Mouse (Mus musculus) heart, postnatal 25 days (tissue): ENCODE results near the gene Mzf1. TPM values are rescaled to one million over a fixed set of nuclear protein-coding genes. Genes with fewer than 3 reads are reported as not detected.
A peak's percentile ranks its signal among the peaks of the same experiment; 100 is the strongest.

ENCODE experiments used
- DNase-seq: peaks from one replicate; pipeline ENCODE4 v3.0.0; 2022; ENCODE audit warnings: low spot score
- intact Hi-C: fragments of 180-260 bp; cut with DNase I; formaldehyde crosslinking; loops from one replicate; pipeline ENCODE4 v1.15.1; 2025
- total RNA-seq, 2 experiments: library from RNA; stranded (reverse); gene quantifications; 2 replicates each; pipeline ENCODE4 v1.2.3; 2021

Mzf1 gene
- total RNA-seq, 2 experiments from 2014 or later = 0.39 to 0.48 TPM

DNA sequence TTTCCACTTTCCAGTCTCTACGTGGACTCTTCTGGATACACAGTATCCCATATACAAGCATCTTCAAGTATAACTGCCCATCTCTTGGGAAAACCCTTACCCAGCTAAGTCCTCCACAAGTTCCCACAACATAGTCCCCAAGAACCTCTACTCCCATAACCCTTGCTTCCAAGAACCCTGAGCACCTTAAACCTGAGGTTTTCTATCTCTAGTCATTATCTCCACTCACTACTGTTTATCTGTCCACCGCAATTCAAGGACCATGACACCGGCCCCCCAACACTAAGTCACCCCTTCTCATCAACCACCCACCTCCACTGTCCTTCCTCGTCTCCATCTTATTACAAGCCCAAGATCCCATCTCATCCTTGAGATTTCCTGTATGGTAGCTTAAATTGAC lies 17.8 kb downstream of the Mzf1 start:
- DNase-seq = no peak
- intact Hi-C loops = loop anchor here (10.0 kb wide), 1 partner anchor 562 kb away; the partner anchor contains the start of gene Zfp606

- intact Hi-C loops = loop anchor here (2.0 to 10.0 kb wide), 2 partner anchors 19 to 561 kb away; partner anchors contain the start of genes Mzf1 and Zfp606
- DNase-seq = no peak
Observed at GRCm38 (mm10) chr7:13035211-13035855, 19.2 kb downstream of the Mzf1 start.

DNA sequence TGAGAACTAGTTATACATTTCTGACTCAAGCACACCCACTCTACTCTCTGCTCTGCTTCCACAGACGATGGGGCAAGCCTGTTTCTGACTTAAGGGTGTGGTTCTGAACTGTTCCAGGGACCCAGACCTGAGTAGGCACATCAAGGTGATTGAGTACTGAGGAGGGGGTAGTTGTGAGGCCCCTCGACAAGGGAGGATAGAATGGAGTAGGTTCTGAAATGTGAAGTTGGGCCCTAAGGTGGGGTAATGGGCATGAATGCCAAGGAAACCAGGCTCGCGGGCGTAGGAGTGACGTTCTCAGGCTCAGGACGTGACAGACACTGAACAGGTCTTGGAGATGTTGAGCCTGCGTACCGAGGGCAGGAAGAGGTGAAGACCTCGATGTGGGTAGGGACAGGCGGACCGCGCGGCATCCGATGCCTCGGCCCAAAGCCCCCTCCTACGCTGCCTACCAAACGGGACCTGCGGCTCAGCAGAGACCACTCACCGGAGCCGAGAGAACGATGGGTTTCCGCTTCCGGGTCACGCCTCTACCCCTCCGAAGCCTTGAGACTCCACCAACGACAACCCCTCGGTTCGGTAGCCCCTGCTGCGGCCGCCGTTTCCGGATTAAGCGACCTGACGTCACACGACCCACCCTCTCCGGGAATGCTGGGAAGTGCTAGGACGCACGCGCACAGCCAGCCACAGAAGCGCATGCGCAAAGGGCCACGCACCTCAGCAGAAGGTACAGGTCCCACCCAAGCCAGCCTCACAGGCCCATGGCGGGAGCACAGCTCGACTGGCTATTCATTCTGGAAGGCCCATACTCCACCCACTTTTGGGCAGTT lies 20.2 kb downstream of the Mzf1 start, which contains the start of gene Chmp2a:
Chmp2a (minus strand) TSS at position 660 of the 830 bp plus-strand sequence.
- DNase-seq = peak; percentile 95
- intact Hi-C loops = loop anchor here (2.0 to 10.0 kb wide), 2 partner anchors 20 to 560 kb away; partner anchors contain the start of genes Mzf1 and Zfp606

DNA sequence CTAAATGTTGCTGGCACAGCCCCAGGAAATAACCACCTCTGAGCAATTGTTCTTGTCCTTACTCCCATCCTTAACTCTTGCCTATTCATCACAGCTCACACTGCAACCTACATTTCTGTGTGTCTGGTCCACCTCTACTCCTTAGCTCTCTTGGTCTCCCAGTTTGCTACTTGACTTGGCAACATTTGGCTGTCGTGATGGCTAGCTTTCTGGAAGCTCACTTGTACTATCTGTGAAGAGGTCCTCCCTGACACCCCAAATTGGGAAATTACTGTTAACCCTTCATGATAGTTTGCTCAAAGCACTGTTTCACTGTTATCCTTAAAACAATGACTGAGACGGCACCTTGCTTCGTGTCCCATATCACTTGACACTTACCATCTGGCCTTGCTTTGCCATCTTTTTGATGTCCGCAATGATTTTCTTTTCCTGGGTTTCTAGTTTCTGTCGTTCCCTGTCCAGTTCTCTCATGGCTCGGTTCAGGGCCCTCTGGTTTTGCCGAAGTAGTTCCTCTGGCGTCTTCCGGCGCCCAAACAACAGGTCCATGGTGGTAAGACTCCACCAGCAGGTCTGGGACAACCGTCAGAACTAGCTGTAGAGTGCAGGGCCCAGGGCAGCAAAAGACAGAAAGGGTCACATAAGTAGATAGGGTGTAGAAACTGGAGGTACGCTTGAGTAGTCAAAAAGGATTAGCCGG lies 21.0 kb downstream of the Mzf1 start:
- DNase-seq = no peak
- intact Hi-C loops = loop anchor here (2.0 to 10.0 kb wide), 2 partner anchors 21 to 559 kb away; partner anchors contain the start of genes Mzf1 and Zfp606

- intact Hi-C loops = loop anchor here (10.0 kb wide), 1 partner anchor 558 kb away; the partner anchor contains the start of gene Zfp606
- DNase-seq = no peak
Observed at GRCm38 (mm10) chr7:13032541-13032940, 22.0 kb downstream of the Mzf1 start.

DNA sequence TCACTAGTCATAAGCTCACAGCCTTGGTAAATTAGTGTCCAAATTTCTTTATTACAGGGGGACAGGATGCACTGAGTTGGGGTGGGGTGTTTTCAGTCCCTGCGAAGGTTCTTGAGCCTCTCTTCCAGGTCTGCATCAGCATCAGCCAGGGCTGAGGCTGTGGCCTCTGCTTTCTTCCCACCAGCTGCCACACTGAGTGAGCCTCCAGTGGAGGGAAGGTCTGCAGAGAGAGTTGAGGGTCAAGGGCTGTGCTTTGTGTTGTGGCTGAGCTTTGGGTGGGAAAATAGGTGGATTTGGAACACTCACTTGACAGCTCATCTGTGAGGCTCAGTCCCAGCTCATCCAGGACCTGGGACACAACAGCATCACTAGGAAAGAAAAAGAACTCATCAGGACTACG lies 22.6 kb downstream of the Mzf1 start:
- no peak for DNase-seq
- intact Hi-C loops = loop anchor here (10.0 kb wide), 1 partner anchor 557 kb away; the partner anchor contains the start of gene Zfp606

DNA sequence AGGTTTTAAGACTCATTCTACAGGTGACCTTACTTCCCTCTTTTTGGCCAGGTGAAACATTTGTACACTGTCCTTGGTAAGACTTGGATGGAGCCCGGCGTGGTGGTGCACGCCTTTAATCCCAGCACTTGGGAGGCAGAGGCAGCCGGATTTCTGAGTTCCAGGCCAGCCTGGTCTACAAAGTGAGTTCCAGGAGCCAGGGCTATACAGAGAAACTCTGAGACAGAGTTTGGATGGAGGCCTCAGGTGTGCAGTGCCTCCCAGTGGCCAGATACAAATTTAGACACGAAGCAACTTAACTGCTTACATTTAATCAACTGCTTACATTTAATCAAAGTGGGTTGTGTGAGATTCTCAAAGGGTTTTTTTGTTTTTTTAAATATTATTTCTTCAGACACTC lies 23.5 kb downstream of the Mzf1 start:
- intact Hi-C loops = loop anchor here (10.0 kb wide), 1 partner anchor 556 kb away; the partner anchor contains the start of gene Zfp606

GRCm38 (mm10) chr7:13028986-13029385 lies 25.6 kb downstream of the Mzf1 start:
- no peak for DNase-seq
- intact Hi-C loops = no loop called here

More for the DNA sequence above, 23.5 kb downstream of the Mzf1 start:
- DNase-seq = no peak

- intact Hi-C loops = no loop called here
- no peak for DNase-seq
Observed at GRCm38 (mm10) chr7:13025511-13026112, 29.0 kb downstream of the Mzf1 start.

- intact Hi-C loops = no loop called here
- peak; percentile 35 for DNase-seq
Observed at GRCm38 (mm10) chr7:13024805-13025204, 29.8 kb downstream of the Mzf1 start.

GRCm38 (mm10) chr7:13023928-13024731 lies 30.4 kb downstream of the Mzf1 start:
- intact Hi-C loops = no loop called here
- peak; percentile 84 for DNase-seq

DNA sequence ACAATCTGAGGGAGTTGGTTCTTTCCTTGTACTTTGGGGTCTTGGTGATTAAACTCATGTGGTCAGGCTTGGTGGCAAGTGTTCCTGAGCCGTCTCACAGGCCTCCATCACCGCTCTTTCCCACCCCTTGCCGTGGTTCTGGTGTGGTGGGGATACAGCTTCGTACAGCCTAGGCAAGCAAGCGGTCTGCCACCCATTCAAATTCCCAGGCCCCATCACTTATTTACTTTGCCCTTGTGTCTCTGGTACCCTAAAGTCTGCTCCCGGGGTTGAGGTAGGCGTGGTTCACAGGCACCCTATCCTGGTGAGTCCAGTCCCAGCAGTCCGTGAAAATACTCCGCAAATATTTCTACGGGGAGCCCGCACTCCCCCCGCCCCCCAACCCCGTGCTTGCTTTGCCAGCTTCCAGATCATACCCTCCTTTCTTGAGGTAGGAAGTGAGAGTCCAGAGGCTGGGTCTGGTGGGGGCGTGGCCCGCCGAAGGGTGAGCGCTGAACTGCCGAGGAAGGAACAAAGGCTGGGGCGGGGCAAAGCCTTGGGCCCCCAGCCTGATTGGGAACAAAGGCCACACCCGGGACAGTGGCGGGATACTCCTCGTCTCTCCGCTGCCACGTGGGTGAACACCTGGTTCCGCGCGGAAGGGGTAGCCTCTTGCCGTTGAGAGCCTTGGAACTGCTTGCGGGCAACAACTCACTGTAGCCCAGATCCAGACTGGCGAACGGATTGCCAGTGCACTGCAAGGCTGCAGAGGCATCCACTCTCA lies 31.6 kb downstream of the Mzf1 start:
- intact Hi-C loops = no loop called here
- peak; percentile 54 for DNase-seq

- intact Hi-C loops = no loop called here
- DNase-seq = no peak
Observed at GRCm38 (mm10) chr7:13015217-13015616, 39.3 kb downstream of the Mzf1 start.

DNA sequence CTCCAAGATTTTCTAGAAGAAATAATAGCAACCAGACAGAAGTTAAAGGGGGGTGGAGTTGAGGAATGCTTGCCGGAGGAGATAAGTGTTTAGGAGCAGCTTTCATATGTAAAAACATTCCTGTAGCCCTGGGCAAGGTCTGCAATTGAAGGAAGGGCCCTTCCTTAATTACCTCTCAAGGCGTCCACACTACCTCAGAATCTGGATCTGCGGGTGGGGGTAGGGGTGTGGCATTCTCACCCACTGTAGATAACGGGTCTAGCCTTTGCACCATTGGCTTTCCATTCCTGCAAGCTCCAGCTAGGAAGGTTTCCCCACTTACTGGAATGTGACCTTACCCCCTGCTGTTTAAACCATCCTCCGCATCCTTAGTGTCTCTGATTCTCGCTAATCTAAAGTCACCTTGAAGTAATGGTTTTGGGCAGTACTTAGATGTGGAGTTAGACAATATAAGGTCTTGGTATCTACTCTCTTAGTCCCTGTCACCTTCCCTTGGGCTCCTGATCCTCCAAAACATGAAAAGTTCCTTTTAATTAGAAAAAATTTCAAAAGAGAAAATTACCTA lies 40.2 kb downstream of the Mzf1 start:
- no peak for DNase-seq
- intact Hi-C loops = no loop called here

DNA sequence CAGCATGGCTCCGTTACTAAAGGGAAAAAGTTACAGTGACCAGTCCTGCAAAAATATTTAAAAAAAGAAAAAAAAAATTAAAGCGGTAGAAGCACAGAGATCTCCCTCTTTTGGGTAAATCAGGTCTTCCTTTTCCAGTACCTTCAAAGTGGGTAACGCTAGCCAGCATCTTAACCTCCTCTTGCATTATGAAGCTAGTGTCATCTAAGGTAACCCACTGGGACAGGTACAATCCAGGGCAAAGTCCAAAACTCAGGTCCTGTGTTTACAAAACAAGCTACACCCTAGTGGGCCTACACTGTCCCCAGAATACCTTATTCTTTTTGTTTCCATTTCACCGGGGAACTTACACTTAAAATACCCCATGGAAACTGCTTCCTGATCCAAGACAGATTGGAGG lies 40.9 kb downstream of the Mzf1 start:
- intact Hi-C loops = no loop called here
- DNase-seq = no peak

- intact Hi-C loops = no loop called here
- no peak for DNase-seq
Observed at GRCm38 (mm10) chr7:13010005-13010908, 44.3 kb downstream of the Mzf1 start, which contains the start of gene Zbtb45. TSS of gene Zbtb45 (minus strand) at chr7:13010034.
